Mouse (Mus musculus): ENCODE results near the gene Ahcyl1. TPM values are rescaled to one million over a fixed set of nuclear protein-coding genes. Genes with fewer than 3 reads are reported as not detected.

Gene Ahcyl1
- 100 and 109 TPM in 2 replicates for polyA plus RNA-seq (2015; fragmentation: Nextera tagmentation; extraction: Ambion mirVana)

DNA sequence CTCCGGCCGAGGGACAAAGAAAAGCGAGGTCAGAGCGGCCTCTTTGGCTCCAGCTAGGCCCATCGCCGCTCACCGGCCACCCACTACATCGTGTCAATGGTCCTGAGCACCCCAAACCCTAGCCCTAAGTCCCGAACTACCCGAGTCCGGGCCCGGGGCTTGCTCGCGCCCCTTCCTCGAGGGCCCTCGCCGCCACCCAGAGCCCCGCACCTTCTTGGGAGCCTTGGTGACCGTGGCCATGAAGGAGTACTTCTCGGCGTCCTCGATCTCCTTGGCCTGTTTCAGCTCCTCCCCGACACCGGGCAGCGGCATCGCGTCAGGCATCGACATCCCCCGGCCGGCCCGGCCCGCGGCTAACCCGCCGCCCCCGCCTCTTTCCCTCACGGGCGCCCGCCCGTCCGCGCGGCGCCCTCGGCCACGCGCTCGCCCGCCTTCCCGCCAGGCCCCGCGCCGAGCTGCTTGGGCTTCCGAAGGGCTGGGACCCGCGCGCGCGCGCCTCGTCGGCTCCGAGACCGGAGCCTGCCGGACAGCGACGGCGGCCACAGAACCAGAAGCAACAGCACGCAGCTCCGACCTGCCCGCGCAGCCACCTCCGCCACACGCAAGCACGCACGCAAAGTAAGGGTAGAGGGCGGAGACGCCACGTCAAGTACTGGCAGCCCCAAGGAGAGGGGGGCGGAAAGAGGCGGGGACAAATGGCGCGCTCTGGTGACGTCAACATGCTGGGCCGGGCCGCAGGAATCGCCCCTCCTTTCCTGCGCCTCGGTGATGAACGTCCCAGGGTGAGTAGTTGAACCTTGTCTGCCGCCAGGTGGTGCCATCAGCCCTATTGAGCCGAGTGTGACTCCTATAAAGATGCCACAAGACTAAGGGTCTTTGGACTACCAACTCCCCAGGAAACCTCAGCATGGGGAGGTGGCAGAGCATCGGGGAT, at the start of gene Ahcyl1:
Gene Ahcyl1 (minus strand): TSS at position 613 of the 934 bp plus-strand sequence.
- H3K4me3 ChIP-seq: peak within 1 kb of the TSS; percentile 88
- peak within 1 kb of the TSS; percentile 93 for H3K27ac ChIP-seq (replicated peaks)
- WGBS: under 1% methylated on average over 93 of the region's 93 CpGs
- H3K36me3 ChIP-seq: no peaks in the 10 kb centered on the region
- H3K4me1 ChIP-seq (replicated peaks): peaks cover 45% of the 10 kb centered on the region
- H3K4me2 ChIP-seq: peak within 1 kb of the TSS; percentile 80
- H3K9ac ChIP-seq: peak within 1 kb of the TSS; percentile 98
- ATAC-seq (ENCODE audit: low read depth): peak; percentile 98
- H3K9me3 ChIP-seq: no peaks in the 10 kb centered on the region
- no peaks in the 10 kb centered on the region for H3K27me3 ChIP-seq

DNA sequence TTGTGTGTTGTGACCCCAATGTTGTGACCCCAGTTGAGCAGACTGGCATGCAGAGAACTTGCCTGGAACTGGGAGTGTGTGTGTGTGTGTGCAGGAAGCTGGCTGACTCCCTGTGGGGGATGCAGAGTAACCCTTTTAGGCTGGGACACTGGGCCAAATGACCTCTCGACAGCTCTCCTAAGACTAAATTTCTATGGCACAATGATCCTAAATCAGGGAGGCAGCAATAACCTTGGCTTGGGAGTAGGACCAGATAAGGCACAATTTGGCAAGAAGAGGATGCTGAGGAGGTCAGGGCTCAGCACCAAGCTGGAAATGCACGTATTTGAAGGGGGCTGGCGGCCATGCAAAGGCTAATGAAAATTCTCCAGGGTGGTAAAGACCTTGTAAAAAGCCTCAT, 49.7 kb upstream of the Ahcyl1 start:
- no peak overlapping the region for H3K4me2 ChIP-seq
- H3K4me1 ChIP-seq (replicated peaks): peaks cover 17% of the 10 kb centered on the region
- no peak overlapping the region for H3K4me3 ChIP-seq
- no peak overlapping the region for H3K9ac ChIP-seq
- H3K36me3 ChIP-seq: peaks cover 11% of the 10 kb centered on the region; the same call in 1 of the 2 replicates
- H3K27me3 ChIP-seq: no peaks in the 10 kb centered on the region
- 67% methylated on average over 3 of the region's 3 CpGs for WGBS
- no peak overlapping the region for H3K27ac ChIP-seq (replicated peaks)
- no peak for ATAC-seq (ENCODE audit: low read depth)
- no peaks in the 10 kb centered on the region for H3K9me3 ChIP-seq

- whole genome bisulfite sequencing: 100% methylated on average over 1 of the region's 1 CpGs
- ATAC-seq (ENCODE audit: low read depth): no peak
- H3K4me3 ChIP-seq: no peak overlapping the region
These were observed 47.3 kb upstream of the Ahcyl1 start for GRCm38 (mm10) chr3:107743650-107744049.

GRCm38 (mm10) chr3:107743107-107743506, 46.7 kb upstream of the Ahcyl1 start:
- no peak overlapping the region for H3K4me3 ChIP-seq
- no peak for ATAC-seq (ENCODE audit: low read depth)
- H3K4me1 ChIP-seq (replicated peaks): peaks cover 35% of the 10 kb centered on the region
- WGBS: 22% methylated on average over 3 of the region's 3 CpGs
- H3K9ac ChIP-seq: no peak overlapping the region
- 0 out of 2 replicates have a peak, but pooled peaks cover 4% of the 10 kb centered on the region for H3K36me3 ChIP-seq
- no peak overlapping the region for H3K27ac ChIP-seq (replicated peaks)
- no peak overlapping the region for H3K4me2 ChIP-seq
- H3K9me3 ChIP-seq: no peaks in the 10 kb centered on the region
- H3K27me3 ChIP-seq: no peaks in the 10 kb centered on the region

More at GRCm38 (mm10) chr3:107743650-107744049, 47.3 kb upstream of the Ahcyl1 start:
- Histone ChIP-seq H3K27ac (replicated peaks) (no peak overlapping the region), H3K36me3 (0 out of 2 replicates have a peak, but pooled peaks cover 4% of the 10 kb centered on the region), H3K9ac (no peak overlapping the region), H3K4me1 (replicated peaks) (peaks cover 35% of the 10 kb centered on the region), H3K9me3 (no peaks in the 10 kb centered on the region), H3K27me3 (no peaks in the 10 kb centered on the region), H3K4me2 (no peak overlapping the region)

- Histone ChIP-seq H3K9ac (no peak overlapping the region), H3K9me3 (no peaks in the 10 kb centered on the region), H3K4me2 (no peak overlapping the region), H3K4me3 (no peak overlapping the region), H3K27me3 (no peaks in the 10 kb centered on the region), H3K36me3 (0 out of 2 replicates have a peak, but pooled peaks cover 4% of the 10 kb centered on the region), H3K27ac (replicated peaks) (no peak overlapping the region), H3K4me1 (replicated peaks) (peaks cover 35% of the 10 kb centered on the region)
- WGBS: 92% methylated on average over 10 of the region's 10 CpGs
- ATAC-seq (ENCODE audit: low read depth): no peak
These were observed 45.8 kb upstream of the Ahcyl1 start for GRCm38 (mm10) chr3:107742071-107742710.

- Histone ChIP-seq H3K36me3 (0 out of 2 replicates have a peak, but pooled peaks cover 3% of the 10 kb centered on the region), H3K27me3 (no peaks in the 10 kb centered on the region), H3K27ac (replicated peaks) (peak overlapping the region; percentile 64), H3K9ac (no peak overlapping the region), H3K4me1 (replicated peaks) (peaks cover 35% of the 10 kb centered on the region), H3K4me2 (no peak overlapping the region), H3K9me3 (no peaks in the 10 kb centered on the region), H3K4me3 (no peak overlapping the region)
- no peak for ATAC-seq (ENCODE audit: low read depth)
These were observed 45.0 kb upstream of the Ahcyl1 start for GRCm38 (mm10) chr3:107741387-107741786.

DNA sequence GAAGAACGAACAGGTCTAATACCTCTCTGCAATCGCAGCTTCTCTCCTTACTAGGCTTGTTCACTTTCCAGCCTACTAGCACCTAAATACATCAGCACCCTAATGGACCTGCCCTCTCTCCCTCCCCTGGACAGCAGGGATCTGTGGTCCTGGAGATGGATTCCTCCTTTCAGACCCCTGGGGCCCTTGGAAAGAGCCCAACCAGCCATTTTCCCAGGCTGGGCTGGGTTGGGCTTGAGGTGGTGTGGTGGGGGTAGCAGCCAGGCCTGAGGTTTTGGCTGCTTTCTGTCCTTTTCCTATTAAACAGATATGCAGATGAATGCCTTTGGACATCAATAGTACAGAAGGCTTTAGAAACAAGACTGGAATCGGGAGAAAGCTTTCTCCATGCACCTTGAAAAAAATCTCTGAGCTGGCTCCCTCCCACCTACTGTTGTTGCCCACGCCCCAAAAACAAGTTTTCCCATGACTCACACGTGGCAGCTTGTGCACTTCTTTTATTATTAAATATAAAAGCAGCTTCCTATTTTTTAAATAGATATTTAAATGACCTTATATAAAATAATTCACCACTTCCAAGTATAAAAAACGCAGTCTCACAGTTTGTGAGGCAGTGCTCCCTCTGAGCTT, 44.3 kb upstream of the Ahcyl1 start:
- 5% methylated on average over 6 of the region's 6 CpGs for WGBS
- Histone ChIP-seq H3K27ac (replicated peaks) (peak overlapping the region; percentile 64), H3K4me2 (no peak overlapping the region), H3K4me1 (replicated peaks) (peaks cover 35% of the 10 kb centered on the region), H3K9me3 (no peaks in the 10 kb centered on the region), H3K4me3 (no peak overlapping the region), H3K27me3 (no peaks in the 10 kb centered on the region), H3K36me3 (no peaks in the 10 kb centered on the region), H3K9ac (0 out of 2 replicates have a peak overlapping the region, but pooled peaks have one; percentile 43)
- ATAC-seq (ENCODE audit: low read depth): peak; percentile 78

GRCm38 (mm10) chr3:107739966-107740365, 43.6 kb upstream of the Ahcyl1 start:
- H3K4me2 ChIP-seq: no peak overlapping the region
- no peaks in the 10 kb centered on the region for H3K27me3 ChIP-seq
- H3K36me3 ChIP-seq: no peaks in the 10 kb centered on the region
- 80% methylated on average over 2 of the region's 2 CpGs for WGBS
- no peak overlapping the region for H3K9ac ChIP-seq
- H3K9me3 ChIP-seq: no peaks in the 10 kb centered on the region
- ATAC-seq (ENCODE audit: low read depth): 0 out of 2 replicates have a peak, but pooled peaks have one; percentile 7
- H3K4me3 ChIP-seq: no peak overlapping the region
- peaks cover 35% of the 10 kb centered on the region for H3K4me1 ChIP-seq (replicated peaks)
- 0 out of 2 replicates have a peak overlapping the region, but pooled peaks have one; percentile 64 for H3K27ac ChIP-seq (replicated peaks)

- H3K4me3 ChIP-seq: no peak overlapping the region
- H3K4me2 ChIP-seq: no peak overlapping the region
- ATAC-seq (ENCODE audit: low read depth): no peak
- H3K27ac ChIP-seq (replicated peaks): no peak overlapping the region
- H3K27me3 ChIP-seq: no peaks in the 10 kb centered on the region
- no peaks in the 10 kb centered on the region for H3K9me3 ChIP-seq
- WGBS: 85% methylated on average over 3 of the region's 3 CpGs
- no peaks in the 10 kb centered on the region for H3K36me3 ChIP-seq
- no peak overlapping the region for H3K9ac ChIP-seq
- H3K4me1 ChIP-seq (replicated peaks): peaks cover 35% of the 10 kb centered on the region
These were observed 43.1 kb upstream of the Ahcyl1 start for GRCm38 (mm10) chr3:107739456-107739855.

DNA sequence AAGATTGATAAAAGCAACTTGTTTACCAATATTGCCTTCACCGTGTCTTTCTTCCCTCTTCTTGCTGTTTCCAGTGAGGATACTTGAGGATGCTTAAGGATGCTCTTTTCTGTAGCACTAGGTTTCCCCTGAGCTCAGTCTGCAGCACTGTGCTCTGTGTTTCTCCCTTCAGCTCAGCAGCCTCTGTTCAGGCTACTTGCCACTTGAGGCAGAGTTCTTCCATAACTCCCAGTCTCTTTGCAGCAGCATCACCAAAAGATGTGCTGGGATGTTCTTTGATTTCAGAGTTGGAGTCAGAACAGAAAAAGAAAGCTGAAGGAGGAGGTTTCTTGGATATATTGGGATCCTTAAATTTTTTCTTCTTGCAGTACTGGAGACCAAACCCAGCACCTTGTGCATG, 42.3 kb upstream of the Ahcyl1 start:
- Histone ChIP-seq H3K4me2 (no peak overlapping the region), H3K4me1 (replicated peaks) (peaks cover 35% of the 10 kb centered on the region), H3K27ac (replicated peaks) (no peak overlapping the region), H3K27me3 (no peaks in the 10 kb centered on the region), H3K4me3 (no peak overlapping the region), H3K9ac (no peak overlapping the region), H3K9me3 (no peaks in the 10 kb centered on the region), H3K36me3 (no peaks in the 10 kb centered on the region)
- WGBS: 90% methylated on average over 1 of the region's 1 CpGs
- ATAC-seq (ENCODE audit: low read depth): no peak

GRCm38 (mm10) chr3:107737609-107738190, 41.3 kb upstream of the Ahcyl1 start:
- H3K9me3 ChIP-seq: no peaks in the 10 kb centered on the region
- ATAC-seq (ENCODE audit: low read depth): no peak
- peaks cover 35% of the 10 kb centered on the region for H3K4me1 ChIP-seq (replicated peaks)
- H3K4me3 ChIP-seq: no peak overlapping the region
- H3K27me3 ChIP-seq: no peaks in the 10 kb centered on the region
- no peaks in the 10 kb centered on the region for H3K36me3 ChIP-seq
- H3K9ac ChIP-seq: no peak overlapping the region
- no peak overlapping the region for H3K4me2 ChIP-seq
- WGBS: 83% methylated on average over 1 of the region's 1 CpGs
- H3K27ac ChIP-seq (replicated peaks): no peak overlapping the region
